Mouse (Mus musculus) forebrain, postnatal 0 days (tissue): ENCODE data around the gene Prr5. TPM values are rescaled to one million over a fixed set of nuclear protein-coding genes. Genes with fewer than 3 reads are reported as not detected.

Experiments
- ATAC-seq: fragments of 200-750 bp; cut with Nextera tagmentation; 2 replicates; pipeline ENCODE4 v1.8.0; 2017; ENCODE audit warnings: mild to moderate bottlenecking, moderate library complexity
- DNase-seq: peaks from one replicate; pipeline ENCODE4 v3.0.0-alpha.2; 2015
- H3K27ac ChIP-seq: fragments of 300-500 bp; sonication (generic); 2 replicates; pipeline ENCODE4 v1.5.1; 2014; ENCODE audit warnings: low read depth, mild to moderate bottlenecking, antibody characterized with exemption, low read length, moderate library complexity, mixed read lengths
- H3K27me3 ChIP-seq: fragments of 300-500 bp; sonication (generic); 2 replicates; pipeline ENCODE4 v1.6.1; 2014; ENCODE audit warnings: mild to moderate bottlenecking, low read length, mixed read lengths; ENCODE audit not compliant: insufficient read depth
- H3K36me3 ChIP-seq: fragments of 300-500 bp; sonication (generic); 2 replicates; pipeline ENCODE4 v1.6.1; 2014; ENCODE audit warnings: mild to moderate bottlenecking, moderate library complexity; ENCODE audit not compliant: insufficient read depth
- H3K4me1 ChIP-seq: fragments of 300-500 bp; sonication (generic); 2 replicates; pipeline ENCODE4 v1.6.1; 2014; ENCODE audit warnings: antibody characterized with exemption; ENCODE audit not compliant: insufficient read depth
- H3K4me2 ChIP-seq: fragments of 300-500 bp; sonication (generic); 2 replicates; pipeline ENCODE4 v1.6.1; 2014; ENCODE audit warnings: low read depth, mild to moderate bottlenecking, moderate library complexity
- H3K4me3 ChIP-seq: fragments of 300-500 bp; sonication (generic); 2 replicates; pipeline ENCODE4 v1.5.1; 2014; ENCODE audit warnings: low read depth, low read length, mixed read lengths
- H3K9ac ChIP-seq: fragments of 300-500 bp; sonication (generic); 2 replicates; pipeline ENCODE4 v1.6.1; 2014; ENCODE audit warnings: mild to moderate bottlenecking
- H3K9me3 ChIP-seq: fragments of 300-500 bp; sonication (generic); 2 replicates; pipeline ENCODE4 v1.6.1; 2016; ENCODE audit warnings: low read length
- CTCF ChIP-seq: sonication (generic); IDR thresholded peaks from 2 replicates; pipeline ENCODE4 v1.5.1; 2016; ENCODE audit warnings: antibody characterized with exemption, control low read depth, low read depth
- WGBS: fragments of 180-500 bp; shearing (Covaris S2); extraction: QIAGEN DNeasy Blood & Tissue Kit; methylation state at CpG from one replicate; pipeline ENCODE4 v1.1.7; 2014; 5-methylcytosine and 5-hydroxymethylcytosine counted together
- polyA plus RNA-seq: library from polyadenylated mRNA; unstranded; fragments of >200 nt; fragmentation: Nextera tagmentation; extraction: Ambion mirVana; gene quantifications from 2 replicates; pipeline ENCODE4 v1.2.1, GENCODE M21; 2015
- total RNA-seq: library from RNA; depleted of rRNA; stranded (reverse); fragments of >200 nt; gene quantifications from 2 replicates; pipeline ENCODE4 v1.2.3, GENCODE M21; 2014; rRNA removed

Gene Prr5
- total and polyA plus RNA-seq, 2 experiments from 2014 or later: 17.2 to 28.2 TPM

DNA sequence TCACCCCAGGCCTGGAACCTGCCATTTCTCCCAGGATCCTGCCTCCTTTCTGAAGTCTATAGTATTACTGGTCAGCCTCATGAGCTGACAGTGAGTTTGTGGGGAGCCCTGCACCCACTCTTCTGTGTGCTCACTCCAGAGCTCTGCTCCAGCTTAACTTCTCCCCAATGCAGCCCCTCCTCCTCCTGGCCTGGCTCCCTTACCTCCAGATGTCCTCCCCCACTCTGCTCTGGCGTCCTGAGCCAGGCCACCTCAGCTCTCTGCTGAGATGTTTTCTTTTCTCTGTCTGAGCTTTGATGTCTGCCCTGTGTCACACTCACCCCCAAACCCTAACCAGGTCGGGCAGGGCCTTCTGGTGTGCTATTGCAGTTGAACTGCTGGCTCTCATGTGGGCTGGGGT is 74.9 kb downstream of the Prr5 start:
- no peak for ATAC-seq
- Histone ChIP-seq H3K27me3 (no peaks in the 10 kb centered on the region), H3K4me3 (no peak overlapping the region), H3K9me3 (no peaks in the 10 kb centered on the region), H3K9ac (no peak overlapping the region), H3K4me1 (no peaks in the 10 kb centered on the region), H3K27ac (no peak overlapping the region), H3K4me2 (no peak overlapping the region), H3K36me3 (no peaks in the 10 kb centered on the region)
- no peak for DNase-seq
- no peak for TF ChIP-seq CTCF
- 19% methylated on average over 2 of the region's 2 CpGs for WGBS

DNA sequence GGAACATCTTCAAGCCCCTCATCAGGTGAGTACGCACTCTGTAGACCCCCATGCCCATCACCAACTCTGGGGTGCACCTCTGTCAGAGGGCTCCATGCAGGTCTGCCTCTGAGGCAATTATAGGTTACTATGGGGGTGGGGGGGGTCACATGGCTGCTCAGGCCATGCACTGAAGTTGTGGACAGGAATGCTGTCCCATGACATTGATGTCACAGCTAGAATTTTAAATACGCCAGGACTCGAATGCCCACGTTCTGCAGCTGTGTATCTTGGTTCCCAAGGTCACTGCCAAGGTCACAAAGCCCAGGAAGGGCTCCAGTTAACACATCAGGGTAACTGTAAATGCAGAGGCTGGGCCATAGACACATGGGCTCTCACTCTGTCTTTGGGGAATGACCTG is 76.4 kb downstream of the Prr5 start:
- ATAC-seq: no peak
- Histone ChIP-seq H3K36me3 (no peaks in the 10 kb centered on the region), H3K4me3 (no peak overlapping the region), H3K9me3 (no peaks in the 10 kb centered on the region), H3K27me3 (no peaks in the 10 kb centered on the region), H3K9ac (no peak overlapping the region), H3K4me2 (no peak overlapping the region), H3K4me1 (no peaks in the 10 kb centered on the region), H3K27ac (no peak overlapping the region)
- 91% methylated on average over 4 of the region's 4 CpGs for WGBS
- no peak for TF ChIP-seq CTCF
- no peak for DNase-seq

Other genes starting within 250 kb of the Prr5 start
- 28.8 and 48.4 TPM in 2 replicates for gene Shisal1, start 222.5 kb upstream of the Prr5 start, total RNA-seq
- gene Shisal1, start 222.5 kb upstream of the Prr5 start, polyA plus RNA-seq: 10.8 and 19.0 TPM in 2 replicates
- 54.8 and 75.5 TPM in 2 replicates for gene Rtl6, start 111.8 kb upstream of the Prr5 start, total RNA-seq
- gene Rtl6, start 111.8 kb upstream of the Prr5 start, polyA plus RNA-seq: 46.2 and 55.1 TPM in 2 replicates
- gene Arhgap8, start 50.4 kb downstream of the Prr5 start, total RNA-seq: 0.29 TPM in 1 of 2 replicates, not detected in the other
- gene Arhgap8, start 50.4 kb downstream of the Prr5 start, polyA plus RNA-seq: 0.19 and 0.44 TPM in 2 replicates
- gene Phf21b, start 186.4 kb downstream of the Prr5 start, total RNA-seq: 13.5 and 20.0 TPM in 2 replicates
- 2.5 and 2.7 TPM in 2 replicates for gene Phf21b, start 186.4 kb downstream of the Prr5 start, polyA plus RNA-seq